Mouse (Mus musculus) embryo, embryonic 9.5 days (tissue): Measurements from ENCODE around the gene Rala.
"Not testable (repeated sequence)": the region's sequence is repeated elsewhere in the genome, so short reads cannot be mapped to it uniquely, and the experiment has no call there.

ENCODE experiments used
- DNase-seq: peaks from one replicate; pipeline ENCODE4 v3.0.0-alpha.2; 2017; ENCODE audit errors: extremely low spot score

Gene Rala

DNA sequence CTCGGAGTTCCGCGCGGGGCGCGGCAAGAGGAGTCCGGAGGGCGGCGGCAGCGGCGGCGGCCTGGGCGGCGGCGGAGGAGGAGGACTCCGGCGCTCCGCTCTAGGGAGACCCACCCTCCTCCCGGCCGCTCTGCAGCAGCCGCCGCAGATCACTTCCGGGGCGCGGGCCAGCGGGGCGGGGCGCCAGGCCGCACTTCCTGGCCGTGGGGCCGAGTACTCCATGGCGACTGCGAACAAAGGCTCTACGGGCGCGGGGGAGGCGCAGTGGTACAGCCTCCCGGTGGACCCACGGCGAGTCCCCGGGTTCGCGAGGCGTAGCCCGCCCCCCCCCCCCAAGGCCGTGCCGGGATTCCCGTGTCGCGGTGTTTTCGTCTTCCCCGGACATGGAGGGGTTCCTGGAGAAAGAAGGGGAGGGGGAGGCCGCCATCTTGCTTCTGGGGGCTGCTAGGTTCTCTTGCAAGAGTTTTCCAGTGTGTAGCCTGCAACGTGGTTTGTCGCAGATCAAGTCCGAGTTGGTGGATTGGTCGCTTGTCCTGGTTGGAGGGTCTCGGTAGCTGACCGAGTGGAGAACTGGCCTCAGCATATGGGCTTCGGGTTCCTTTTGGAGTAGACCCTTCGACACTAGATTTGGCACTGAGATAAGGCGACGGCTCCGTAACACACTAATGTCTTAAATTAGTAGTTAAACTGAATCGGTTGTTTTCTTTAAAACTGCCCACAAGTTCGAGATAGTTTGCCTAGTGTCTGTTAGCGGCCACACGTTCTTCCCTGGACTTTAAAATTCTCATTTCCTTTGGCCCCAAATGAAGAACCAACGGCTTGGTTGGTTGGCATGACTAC, at the start of gene Rala:
TSS of gene Rala (minus strand) at position 162 of the 840 bp plus-strand sequence.
- peak; percentile 95 for DNase-seq

DNA sequence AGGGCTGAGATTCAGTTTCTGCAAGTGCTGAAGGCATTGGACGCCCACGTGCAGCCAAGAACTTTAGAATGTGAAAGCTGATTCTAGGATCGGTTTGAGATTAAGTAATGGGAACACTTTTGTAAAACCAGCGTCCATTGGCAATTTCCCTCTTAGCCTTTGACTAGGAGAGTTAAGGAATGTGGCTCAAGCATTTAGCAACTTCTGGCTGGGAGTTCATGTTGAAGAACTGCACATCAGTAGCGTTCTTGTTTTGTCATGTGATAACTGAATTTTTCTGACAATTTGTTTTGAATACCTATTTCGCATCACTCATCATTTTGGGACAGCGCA, 49.4 kb upstream of the Rala start:
- no peak for DNase-seq

DNA sequence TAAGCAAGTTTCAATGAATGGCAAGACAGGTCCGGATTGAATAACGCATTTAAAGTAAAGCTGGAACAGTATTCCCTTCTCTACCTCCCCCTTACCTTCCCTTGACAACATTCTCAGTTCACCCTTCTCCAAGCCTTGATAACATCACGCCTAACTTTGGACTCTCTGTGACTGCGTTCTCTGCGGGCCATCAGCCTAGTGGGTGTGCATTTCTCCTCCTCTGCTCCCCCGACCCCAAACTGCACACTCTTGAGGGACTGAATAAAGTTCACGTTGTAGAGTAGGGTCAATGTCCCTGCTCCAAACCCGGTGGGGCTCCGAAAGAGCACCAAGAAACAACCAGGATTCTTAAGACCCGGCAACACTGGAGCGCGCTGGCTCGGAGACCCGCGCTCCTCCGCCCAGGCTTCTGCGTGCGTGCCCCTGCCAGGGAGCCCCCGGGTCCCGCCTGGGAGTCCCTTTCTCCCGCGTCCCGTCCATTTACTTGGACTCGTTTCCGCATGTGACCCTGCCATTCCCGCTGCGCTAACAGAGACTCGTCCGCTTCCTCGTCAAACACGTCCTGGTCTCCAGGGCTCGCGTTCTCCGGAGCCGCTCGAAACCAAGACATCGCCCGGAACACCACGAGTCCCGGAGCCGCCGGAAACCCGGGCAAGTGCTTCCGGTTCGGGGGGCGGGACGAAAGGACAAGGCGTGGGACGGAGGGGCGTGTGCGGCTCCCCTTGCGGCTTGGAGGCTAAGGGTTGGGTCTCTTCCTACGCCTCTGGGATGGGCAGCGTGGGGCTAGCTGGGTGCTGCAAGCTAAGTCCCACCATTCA, 48.9 kb upstream of the Rala start, which contains the start of gene Yae1d1:
TSS of gene Yae1d1 (minus strand) at position 653 of the 818 bp plus-strand sequence.
- DNase-seq: peak; percentile 95

DNA sequence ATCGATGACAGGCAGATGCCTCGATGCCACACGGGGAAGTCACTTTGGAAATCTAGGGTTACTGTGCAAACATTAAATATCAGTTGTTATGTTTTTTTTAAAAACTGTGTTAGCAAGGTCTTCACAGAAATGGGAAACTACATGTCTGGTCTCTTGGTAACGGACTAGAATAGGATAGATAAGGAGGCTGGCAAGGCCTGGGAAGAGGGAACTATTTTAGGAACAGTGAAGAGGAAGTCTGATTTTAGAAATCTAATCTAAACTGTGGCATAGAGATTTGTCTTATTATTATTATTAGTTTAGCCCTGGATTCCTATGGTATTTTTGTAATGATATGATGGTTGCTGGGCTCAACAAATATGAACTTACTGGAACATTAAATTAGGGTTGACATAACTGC, 48.0 kb upstream of the Rala start:
- DNase-seq: no peak

DNA sequence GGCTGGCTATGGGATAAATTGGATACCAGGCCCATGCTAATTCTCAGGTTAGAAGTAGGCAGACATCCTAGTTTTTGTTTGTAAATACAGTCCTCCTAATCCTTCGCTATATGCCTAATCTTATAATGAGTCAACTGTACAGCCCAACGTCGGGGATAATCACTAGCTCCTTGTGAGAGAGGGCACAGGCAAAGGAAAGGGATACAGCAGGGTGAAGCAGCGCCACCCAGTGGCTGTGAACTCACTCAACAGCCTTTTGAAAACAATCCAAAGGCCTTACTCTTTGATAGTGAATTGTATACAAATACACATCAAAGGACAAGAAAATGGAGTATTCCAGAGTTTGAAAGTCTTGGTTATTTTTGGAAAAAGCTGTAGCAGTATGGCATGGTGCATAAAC, 39.2 kb upstream of the Rala start:
- peak; percentile 13 for DNase-seq

DNA sequence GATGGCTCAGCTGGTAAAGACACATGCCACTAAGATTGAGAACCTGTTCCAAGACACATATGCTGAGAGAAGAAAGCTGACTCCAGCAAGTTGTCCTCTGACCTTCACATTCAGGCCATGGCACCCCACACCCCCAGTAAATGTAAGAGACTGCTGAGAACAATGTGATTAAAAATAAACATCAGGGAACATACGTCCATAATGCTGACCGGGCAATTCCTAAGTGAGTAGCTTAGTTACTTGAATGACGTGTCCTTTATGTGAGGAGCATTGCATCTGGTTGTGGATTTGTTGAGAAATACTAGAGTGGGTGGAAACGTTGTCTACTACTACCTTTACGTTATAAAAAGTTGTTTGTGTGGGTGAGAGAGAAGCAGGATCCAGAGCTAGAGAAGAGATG, 38.6 kb upstream of the Rala start:
- DNase-seq: no peak

DNA sequence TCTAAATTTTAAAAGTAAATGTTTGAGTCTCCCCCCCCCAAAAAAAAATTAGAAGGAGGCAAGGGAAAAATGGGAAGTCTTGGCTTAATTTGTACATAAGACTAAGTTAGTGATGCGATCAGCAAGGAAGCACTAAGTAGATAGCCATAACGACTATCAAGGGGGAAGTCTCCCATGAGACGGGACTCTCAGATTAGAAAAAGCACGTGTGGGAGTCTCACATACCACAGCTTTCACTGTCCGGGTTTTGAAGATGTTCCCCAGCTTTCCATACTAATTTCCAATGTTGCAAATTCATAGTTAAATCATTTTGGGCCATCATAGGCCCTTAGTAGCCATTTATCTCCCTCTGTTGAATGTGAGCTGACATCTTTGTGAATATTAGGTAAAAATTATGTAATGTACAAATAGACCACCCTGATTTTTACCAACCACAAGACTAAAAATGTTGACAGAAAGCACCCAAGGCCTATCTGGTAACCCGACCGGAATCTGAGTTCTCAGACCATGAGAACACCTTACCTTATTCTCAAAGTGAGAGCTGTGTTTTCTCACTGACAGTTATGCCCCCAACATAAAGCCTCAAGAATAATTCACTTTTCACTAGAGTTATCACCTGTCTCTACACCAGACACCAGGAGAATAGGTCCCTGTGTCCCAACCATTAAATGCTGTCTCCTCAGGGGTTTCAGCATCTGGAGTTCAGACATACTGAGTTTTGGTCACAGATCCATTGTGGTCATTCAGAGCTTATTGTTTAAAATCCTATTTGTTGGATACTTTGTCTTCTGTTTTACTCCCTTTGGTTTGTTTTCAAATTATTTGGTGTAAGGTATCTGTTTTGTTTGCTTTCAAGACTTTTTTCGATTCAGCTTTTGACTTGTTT, 33.1 kb upstream of the Rala start:
- no peak for DNase-seq

DNA sequence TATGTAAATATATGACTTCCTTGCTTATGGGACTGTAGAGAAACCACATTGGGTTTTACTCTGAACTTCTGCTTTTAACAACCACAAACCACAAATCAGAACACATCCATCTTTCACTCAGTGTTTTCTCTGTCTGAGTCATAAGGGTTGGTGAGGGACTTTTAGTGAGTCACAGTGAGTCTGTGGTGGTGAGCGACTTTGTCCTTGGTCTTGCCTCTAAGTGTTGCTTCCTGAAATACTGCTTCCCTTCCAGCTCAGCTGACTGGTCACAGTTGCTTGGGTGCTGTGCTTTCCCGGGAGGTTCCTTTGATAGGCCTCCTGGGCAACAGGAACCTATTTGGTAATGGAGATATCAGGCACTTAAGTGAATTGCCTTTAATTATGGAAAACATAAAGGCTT, 31.9 kb upstream of the Rala start:
- DNase-seq: no peak

DNA sequence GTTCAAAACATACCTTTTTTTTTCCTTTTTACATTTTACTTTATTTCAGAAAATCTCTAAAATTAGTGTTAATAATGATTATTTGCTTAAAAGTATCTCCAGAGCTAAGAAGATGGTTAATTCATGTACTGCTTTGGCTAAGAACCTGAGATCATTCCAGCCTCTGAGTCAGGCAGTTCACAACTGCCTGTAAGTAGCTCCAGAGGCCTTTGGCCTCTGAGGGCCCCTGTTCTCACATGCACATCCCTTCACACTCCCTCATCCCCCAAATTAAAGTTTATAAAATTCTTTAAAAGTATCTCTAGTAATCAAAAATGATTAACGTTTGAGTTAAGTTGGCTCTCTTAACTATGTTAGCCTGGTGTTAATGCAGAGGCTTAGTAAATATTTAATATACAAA, 31.4 kb upstream of the Rala start:
- DNase-seq: no peak

DNA sequence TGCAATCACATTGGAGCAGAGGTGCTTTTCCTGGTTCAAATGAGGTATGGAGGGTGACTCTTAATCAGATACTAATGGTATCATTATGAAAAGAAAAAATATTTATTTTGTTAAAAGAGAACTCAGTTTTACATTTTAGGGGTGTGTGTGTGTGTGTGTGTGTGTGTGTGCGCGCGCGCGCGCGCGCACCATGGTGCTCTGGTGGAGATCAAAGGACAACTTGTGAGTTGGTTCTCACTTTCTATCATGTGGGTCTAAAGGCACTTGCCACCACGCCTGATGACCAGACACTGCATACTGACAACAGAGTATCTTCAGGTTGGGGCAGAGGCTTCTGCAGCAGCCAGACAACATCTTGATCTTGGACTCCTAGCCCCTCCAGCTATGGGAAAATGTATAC, 30.7 kb upstream of the Rala start:
- no peak for DNase-seq

DNA sequence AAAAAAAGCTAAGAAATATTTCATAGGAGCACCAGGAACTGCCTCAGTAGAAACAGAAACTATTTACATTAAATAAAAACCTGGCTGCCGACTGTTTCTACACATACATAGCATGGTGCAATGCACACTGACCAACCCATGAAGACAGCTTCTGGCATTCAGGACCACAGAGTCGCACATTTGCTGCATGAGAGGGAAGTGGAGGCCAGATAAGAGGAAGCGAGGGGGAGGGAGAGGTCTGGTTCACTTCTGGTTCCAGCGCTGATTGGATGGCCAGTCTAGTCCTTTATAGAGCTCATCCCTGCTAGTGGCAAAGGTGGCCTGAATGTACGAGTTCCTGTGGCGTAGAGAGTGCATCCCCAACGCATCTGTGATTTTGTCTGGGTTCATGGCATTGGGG, 16.6 kb upstream of the Rala start:
- DNase-seq: no peak

DNA sequence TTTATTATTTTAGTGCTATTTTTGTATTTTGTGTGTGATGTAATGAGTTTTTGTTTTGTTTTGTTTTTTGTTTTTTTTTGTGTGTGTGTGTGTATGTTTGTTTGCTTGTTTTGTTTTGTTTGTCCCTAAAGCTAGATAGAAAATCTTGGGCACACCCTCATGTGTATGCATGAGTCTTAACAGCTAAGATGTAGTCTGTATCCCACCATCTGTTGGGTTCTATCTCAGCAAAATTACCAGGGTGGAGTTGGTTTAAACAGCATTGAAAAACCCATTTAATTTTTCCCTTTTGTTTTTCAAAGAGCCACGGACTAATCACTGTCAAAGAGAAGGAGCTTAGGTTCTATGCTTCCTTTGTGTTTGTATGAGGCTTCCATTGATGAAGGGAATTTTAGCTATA, 10.2 kb upstream of the Rala start:
- DNase-seq: no peak

DNA sequence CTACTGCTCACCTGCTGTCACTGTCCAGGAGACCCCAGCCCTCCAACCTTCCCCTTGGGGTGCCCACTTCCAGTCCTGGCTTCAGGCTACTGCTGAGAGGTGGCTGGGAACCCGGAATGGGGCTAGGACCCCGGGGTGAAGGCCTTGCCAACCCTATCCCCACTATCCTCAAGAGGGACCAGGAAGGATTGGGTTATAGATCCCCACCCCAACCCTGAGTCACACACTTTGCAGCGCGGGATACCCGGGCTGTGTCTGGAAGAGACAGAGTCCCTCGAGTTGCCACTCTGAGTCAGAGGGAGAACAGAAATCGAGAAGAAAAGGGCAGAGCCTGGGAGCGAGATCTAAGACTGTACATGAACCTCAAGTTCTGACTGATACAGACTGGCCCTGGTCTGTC, 6.5 kb upstream of the Rala start:
- not testable (repeated sequence) for DNase-seq

DNA sequence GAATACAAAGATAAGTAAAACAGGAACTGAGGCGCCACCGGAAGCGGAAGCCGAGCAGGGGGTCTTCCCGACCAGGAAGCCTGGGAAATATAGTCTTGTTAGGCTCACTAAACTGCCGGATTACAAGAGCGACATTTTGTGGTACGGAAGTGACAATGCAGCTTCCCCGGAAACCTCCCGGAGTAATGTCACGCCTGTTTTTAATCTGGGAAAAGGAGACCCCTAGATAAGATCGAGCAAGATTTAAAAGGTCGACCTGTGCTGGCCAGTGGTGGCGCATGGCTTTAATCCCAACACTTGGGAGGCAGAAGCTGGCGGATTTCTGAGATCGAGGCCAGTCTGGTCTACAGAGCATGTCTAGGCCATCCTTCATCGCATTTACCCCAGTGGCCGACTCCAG, 5.5 kb upstream of the Rala start:
- no peak for DNase-seq

DNA sequence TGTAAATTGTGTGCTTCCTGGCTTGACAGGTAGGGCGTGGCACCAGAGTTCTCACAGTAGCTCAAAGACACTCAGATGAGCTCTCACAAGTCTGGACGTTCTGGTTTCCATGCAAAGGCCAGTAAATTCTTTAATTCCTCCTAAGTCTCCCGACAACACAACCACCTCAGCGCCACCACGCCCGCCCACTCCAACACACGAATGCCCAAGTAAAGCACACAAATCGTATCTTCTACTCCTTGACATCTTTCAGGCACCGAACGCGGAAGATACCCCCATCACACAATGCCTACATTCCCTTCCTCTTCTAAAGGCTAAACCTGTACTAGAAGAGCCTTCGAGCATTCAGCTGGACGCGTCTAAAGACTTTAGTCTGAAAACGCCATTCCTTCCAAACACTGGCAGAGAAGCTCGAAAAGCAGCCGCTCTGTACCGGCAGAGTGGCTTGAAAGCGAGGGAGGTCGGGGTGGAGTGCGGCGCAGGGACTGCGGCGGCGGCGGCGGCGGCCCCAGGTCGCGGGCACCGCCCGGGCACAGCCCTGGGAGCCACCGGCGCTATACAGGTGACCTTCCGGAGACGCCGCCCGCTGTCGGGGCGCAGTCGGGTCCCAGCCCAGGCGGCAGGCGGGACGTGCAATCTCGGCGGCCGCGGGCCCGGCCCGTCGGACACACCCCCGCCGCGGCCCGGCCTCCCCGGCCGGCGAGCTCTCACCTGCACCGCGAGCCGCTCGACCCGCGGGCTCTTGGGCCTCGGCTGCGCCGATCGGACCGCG, 547 bp downstream of the Rala start:
- peak; percentile 39 for DNase-seq

DNA sequence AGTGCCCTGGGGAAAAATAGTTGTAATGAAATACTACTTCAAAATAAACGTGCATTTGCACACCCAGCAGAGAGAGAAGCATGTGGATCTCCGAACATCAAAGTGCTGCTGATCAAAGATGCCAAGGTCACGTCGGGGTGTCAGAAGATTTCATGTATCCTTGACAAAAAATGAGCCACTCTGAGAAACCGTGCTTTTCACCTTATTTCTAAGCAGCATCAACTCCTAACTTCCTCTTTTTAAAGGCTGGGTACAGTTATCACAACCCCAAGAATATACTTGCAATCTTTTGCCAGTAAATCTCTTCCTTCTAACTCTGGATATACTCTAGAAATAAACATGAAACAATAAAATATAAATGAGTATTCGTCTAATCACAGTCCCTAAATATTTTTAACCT, 1.7 kb downstream of the Rala start:
- DNase-seq: no peak

DNA sequence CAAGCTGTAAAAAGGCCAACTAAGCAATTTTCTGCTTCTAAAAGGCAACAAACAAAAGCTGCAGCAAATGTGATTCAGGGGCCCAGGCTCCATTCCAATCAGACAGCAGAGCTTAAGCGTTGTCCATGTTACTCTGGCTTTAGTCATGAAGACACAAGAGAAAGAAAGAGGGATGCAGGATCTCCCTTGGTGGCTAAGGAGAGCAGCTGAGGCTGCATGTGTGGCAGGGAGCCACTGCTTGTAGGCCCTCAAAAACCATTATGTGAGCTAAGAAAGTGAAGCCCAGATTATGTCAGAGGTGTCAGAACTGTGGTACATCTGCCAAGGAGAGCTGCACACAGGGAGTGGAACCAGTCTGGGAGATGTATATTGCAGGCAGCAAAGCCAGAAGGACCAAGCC, 36.7 kb downstream of the Rala start:
- no peak for DNase-seq

DNA sequence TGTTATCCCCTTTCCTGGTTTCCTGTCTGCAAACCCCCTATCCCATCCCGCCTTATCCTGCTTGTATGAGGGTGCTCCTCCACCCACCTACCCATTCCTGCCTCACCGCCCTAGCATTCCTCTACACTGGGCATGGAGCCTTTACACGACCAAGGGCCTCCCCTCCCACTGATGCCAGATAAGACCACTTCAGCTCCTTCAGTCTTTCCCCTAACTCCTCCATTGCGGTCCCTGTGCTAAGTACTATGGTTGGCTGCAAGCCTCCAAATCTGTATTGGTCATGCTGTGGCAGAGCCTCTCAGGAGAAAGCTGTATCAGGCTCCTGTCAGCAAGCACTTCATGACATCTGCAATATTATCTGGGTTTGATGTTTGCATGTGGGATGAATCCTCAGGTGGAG, 42.6 kb downstream of the Rala start:
- DNase-seq: no peak

DNA sequence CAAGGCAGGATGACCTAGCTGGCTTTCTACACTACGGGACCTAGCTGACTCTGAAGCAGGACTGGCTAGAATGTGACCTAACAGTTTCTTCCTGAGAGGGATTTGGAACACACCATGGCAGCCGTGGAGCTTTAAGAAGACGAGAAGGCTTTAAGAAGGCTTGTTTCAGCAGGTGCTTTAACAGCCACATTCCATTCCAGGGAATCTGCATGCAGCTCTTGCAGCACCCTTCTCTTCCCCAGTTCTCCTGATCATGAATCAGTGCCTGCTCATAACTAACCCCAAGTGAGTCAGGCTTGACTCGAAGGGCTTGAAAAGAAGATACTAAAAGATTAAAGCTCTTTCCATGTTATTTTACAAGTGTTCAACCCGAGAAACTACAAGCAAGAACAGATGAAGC, 43.4 kb downstream of the Rala start:
- DNase-seq: no peak

DNA sequence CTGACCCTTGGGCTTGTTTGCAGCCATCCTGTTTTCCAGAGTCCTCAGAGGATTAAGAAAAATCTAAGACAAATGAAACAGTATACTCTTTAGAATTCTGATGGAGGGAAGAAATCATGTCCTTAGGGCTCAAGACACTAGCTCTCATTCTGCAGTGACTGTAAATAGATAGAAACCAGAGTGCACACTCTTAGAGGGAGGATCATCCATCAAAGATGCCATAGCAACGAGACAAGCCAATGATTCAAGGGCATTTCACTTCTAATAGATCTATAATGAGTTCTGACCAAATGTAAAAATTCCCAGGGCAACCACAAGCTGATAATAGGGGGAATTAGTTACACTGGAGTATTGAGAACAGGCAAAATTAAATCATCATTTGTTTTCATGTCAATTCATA, 47.0 kb downstream of the Rala start:
- no peak for DNase-seq

DNA sequence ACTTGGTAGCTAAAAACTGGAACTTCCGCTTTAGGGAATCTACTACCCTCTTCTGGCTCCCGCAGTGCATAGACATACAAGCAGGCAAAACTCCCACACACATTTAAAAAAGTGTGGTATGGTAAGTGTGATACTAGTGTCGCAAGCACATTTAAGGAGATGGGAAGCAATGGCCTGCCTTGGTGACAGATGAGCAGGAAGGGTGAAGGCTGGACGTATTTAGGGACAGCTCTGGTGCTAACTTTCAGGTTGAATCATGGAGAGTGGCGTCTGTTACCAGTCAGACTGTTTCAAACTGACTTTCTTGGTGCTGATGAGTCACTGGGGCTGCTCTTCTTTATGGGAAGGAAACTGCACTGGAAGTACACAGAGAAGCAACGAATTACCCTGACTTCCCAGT, 52.5 kb downstream of the Rala start:
- no peak for DNase-seq
